Mouse (Mus musculus) inflammation-experienced regulatory T-cells, adult 6 months (primary cell): ENCODE results near the gene Hoxb9. TPM values are rescaled to one million over a fixed set of nuclear protein-coding genes. Genes with fewer than 3 reads are reported as not detected.

Source experiments
- ATAC-seq: one replicate; pipeline ENCODE4 v1.8.0; 2017
- polyA plus RNA-seq, 3 experiments: library from polyadenylated mRNA; unstranded; fragments of 100-300 nt; shearing (Covaris generic); gene quantifications; one replicate each; pipeline ENCODE4 v1.2.1; 2017

Hoxb9 gene
- polyA plus RNA-seq, 3 experiments from 2014 or later: not detected

- ATAC-seq: no peak
Measured at GRCm38 (mm10) chr11:96267021-96267920, 4.0 kb upstream of the Hoxb9 start.

- ATAC-seq: no peak
Measured at GRCm38 (mm10) chr11:96268031-96268745, 3.1 kb upstream of the Hoxb9 start.

GRCm38 (mm10) chr11:96269869-96270268 lies 1.4 kb upstream of the Hoxb9 start:
- peak; percentile 78 for ATAC-seq

- peak; percentile 23 for ATAC-seq
Measured at GRCm38 (mm10) chr11:96271541-96272011, 319 bp downstream of the Hoxb9 start.

- ATAC-seq: no peak
Measured at GRCm38 (mm10) chr11:96272024-96272921, 1.0 kb downstream of the Hoxb9 start.

- no peak for ATAC-seq
Measured at GRCm38 (mm10) chr11:96274428-96274827, 3.2 kb downstream of the Hoxb9 start.

- ATAC-seq: no peak
Measured at GRCm38 (mm10) chr11:96275896-96276295, 4.6 kb downstream of the Hoxb9 start.

- ATAC-seq: no peak
Measured at GRCm38 (mm10) chr11:96277151-96278044, 6.1 kb downstream of the Hoxb9 start.

- ATAC-seq: peak; percentile 16
Measured at GRCm38 (mm10) chr11:96278324-96278723, 7.1 kb downstream of the Hoxb9 start.

GRCm38 (mm10) chr11:96278773-96279172 lies 7.5 kb downstream of the Hoxb9 start:
- ATAC-seq: peak; percentile 81

- no peak for ATAC-seq
Measured at GRCm38 (mm10) chr11:96279421-96280233, 8.4 kb downstream of the Hoxb9 start.

GRCm38 (mm10) chr11:96280399-96281378 lies 9.4 kb downstream of the Hoxb9 start:
- no peak for ATAC-seq

GRCm38 (mm10) chr11:96281396-96281795 lies 10.1 kb downstream of the Hoxb9 start:
- ATAC-seq: no peak

- no peak for ATAC-seq
Measured at GRCm38 (mm10) chr11:96281855-96282570, 10.8 kb downstream of the Hoxb9 start, which contains the start of gene Hoxb8. Hoxb8 (plus strand) TSS chr11:96281905.

GRCm38 (mm10) chr11:96282795-96283430 lies 11.7 kb downstream of the Hoxb9 start:
- no peak for ATAC-seq

- ATAC-seq: peak; percentile 76
Measured at GRCm38 (mm10) chr11:96284041-96284749, 12.9 kb downstream of the Hoxb9 start.
